Mouse (Mus musculus): Measurements from ENCODE around the gene Ephb2. TPM values are rescaled to one million over a fixed set of nuclear protein-coding genes. Genes with fewer than 3 reads are reported as not detected.

Gene Ephb2
- total RNA-seq, 2 experiments from 2014 or later: 15.2 to 21.4 TPM

DNA sequence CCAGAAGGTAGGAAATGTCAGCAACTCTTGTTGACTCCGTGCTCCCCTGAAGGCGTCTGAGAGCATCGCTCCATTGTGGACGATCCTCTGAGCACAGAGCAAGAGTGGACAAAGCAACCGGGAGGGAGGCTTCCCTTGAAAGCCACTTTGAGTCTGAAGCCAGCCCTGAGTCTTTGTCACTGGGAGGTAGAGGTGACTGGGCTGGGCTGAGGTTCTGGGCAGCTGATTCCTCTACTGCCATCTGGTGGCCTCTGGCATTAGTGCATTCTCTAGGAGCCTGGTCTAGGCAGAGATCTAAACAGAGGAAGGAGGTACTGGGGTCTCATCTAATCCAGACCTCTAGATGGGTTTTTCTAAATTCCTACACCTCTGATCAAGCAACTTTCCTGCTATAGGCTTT lies 5.3 kb upstream of the Ephb2 start:
- intact Hi-C loops (cut with DNase I): loop anchor here (1.0 kb wide), 1 partner anchor 163 kb away; no protein-coding TSS in a partner anchor
- DNase-seq (ENCODE audit: low spot score in 2 of 2): peak; percentile 82 to 88

DNA sequence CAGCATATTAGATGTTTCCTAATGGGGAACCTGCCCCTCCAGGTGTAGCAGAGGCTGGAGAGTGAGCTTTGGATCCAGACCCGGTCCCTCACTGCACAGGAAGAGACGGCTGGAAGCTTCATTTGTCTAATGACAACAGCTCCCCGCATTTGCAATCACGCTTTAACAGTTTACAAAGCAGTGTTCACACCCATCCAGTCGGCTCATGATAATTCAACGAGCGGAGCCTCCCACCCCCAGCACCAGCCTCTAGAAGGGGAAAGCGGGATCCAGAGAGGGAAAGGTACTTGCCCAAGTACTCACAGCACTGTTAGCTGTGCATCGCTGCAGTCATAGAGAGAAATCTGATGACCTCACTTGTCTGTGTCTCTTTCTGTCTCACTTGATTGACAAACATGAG lies 2.7 kb upstream of the Ephb2 start:
- intact Hi-C loops (cut with DNase I): no loop called here
- DNase-seq (ENCODE audit: low spot score in 2 of 2): no peak

DNA sequence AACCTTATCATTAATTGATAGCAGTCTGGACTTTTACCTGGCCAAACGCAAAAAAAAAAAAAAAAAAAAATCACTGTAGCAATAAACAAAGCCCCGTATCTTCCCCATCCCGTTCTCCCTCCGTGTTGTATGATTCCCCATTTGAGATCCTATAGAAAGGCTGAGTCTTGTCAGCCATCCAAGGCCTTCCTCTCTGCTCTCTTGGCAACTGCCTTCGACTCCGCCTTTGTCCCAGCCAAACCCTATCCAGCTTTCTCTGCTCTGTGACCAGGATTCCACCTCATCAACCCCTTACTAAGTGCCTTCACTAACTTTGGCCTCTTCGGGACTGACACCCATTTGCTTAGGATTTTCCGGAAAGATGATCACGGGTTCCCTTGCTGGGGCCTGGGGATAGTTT lies 2.2 kb upstream of the Ephb2 start:
- DNase-seq (ENCODE audit: low spot score in 2 of 2): no peak
- intact Hi-C loops (cut with DNase I): no loop called here

DNA sequence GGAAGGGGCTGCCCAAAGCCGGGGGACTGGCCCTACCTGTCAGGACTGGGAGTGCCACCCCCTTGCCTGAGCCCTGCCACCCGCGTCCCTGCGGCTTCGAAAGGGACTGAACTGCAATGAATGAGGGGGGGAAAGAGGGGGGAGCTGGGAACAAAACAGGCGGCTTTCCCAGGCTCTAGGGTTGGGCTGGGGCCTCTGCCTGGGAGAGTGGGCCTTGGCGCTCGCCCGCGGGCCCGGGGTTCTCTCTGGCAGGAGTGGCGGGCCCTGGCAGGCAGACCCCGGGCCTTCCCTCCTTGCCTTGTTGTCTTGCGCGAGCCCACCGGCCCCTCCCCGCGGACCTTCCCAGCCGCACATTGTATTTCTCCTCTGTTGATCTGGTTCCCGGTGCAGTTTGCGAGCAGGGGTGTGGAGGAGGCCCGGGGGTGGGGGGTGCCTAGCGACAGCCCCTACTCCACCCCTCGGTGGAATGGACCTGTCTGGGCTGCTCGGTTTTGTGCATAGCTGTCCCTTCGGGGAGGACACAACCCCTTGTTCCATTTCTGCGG lies 671 bp upstream of the Ephb2 start:
- intact Hi-C loops (cut with DNase I): loop anchor here (2.0 kb wide), 1 partner anchor 44 kb away; no protein-coding TSS in a partner anchor
- no peak for DNase-seq (ENCODE audit: low spot score in 2 of 2)

DNA sequence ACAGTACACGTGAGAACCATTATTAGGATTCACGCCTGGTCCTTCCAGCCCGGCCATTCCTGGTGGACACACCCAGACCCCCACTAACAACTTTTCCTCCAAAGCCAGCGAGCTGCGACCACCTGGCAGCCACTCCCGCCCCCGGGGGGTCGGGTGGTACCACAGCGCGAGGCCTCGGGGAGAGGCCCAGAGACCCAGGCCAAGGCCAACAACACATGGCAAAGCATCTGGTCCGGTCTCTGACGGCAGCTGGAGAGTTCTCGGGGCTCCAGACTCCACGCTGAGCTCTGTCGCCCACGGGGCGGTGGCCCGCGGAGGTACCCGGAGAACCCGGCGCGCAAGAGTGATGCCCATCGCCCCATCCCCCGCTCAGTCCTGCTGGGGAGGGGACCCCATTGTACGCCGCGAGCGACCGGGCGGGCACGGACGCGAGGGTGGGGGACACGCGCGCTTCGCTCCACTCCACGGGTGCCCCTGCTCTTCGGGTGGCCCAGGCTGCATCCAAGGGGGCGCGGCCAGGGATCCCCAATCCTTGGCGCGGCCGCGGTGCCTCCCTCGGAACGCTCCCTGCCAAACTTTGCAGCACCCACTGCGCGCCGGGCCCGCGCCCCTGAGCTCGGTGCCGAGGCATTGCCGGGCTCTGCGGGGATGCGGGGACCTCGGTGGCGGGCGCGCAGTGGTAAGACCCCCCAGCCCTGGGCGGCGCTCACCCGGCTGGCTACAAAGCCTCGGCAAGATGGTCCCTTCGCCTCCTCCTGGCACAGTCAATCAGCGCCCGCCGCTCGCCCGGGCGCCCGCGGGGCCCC lies 770 bp downstream of the Ephb2 start:
- intact Hi-C loops (cut with DNase I): no loop called here
- peak in 1 of 2 experiments; percentile 37 for DNase-seq (ENCODE audit: low spot score in 2 of 2)

DNA sequence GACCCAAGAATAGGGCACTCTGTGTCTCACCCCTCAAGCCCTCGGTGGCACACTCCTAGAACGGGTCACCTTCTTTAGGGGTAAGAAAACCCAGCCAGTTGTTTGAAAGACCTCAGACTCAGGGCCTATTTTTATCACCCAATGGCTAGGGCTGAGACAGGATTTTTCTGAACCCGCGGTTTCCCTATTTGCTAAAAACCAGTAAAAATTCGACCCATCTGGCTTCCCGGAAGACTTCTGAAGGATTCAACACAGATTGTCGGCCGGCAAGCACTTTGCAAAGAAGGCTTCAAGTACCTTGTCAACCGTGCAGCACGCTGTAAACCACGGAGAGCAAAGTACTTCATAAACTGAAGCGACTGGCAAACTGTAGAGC lies 1.4 kb downstream of the Ephb2 start:
- DNase-seq (ENCODE audit: low spot score in 2 of 2): no peak
- intact Hi-C loops (cut with DNase I): no loop called here

DNA sequence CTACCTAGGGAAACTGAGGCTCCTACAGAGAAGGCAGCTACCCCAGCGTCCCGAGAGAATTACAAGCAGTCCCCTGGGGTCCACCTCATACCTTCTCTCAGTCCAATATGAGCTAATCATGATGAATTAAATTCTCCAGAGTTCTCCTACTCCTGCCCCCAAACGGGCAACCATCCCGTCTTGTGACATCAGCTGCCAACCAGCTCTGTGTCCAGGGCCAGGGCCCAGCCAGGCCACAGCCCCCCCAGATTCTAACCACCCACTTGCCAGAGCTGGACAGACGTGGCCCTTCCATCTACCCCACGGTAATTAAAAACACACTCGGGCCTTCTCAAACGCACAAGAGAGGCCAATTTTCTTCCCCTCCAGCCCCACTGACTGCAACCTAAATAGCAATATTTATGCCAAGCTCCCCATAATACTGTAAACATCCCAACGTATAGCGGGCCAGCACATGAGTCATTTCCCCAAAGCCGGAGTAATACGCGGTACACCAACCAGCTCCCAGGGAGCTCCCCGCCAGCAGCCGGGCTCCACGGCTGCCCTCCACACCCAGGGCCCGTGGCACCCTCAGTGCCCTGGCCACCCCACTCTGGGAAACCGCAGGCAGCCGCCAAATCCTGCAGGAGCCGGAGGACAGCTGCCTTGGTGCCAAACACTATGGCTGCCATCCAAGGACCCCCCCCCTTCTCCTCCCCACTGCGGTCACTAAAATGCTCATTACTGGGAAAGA lies 2.0 kb downstream of the Ephb2 start:
- DNase-seq (ENCODE audit: low spot score in 2 of 2): no peak
- intact Hi-C loops (cut with DNase I): no loop called here

DNA sequence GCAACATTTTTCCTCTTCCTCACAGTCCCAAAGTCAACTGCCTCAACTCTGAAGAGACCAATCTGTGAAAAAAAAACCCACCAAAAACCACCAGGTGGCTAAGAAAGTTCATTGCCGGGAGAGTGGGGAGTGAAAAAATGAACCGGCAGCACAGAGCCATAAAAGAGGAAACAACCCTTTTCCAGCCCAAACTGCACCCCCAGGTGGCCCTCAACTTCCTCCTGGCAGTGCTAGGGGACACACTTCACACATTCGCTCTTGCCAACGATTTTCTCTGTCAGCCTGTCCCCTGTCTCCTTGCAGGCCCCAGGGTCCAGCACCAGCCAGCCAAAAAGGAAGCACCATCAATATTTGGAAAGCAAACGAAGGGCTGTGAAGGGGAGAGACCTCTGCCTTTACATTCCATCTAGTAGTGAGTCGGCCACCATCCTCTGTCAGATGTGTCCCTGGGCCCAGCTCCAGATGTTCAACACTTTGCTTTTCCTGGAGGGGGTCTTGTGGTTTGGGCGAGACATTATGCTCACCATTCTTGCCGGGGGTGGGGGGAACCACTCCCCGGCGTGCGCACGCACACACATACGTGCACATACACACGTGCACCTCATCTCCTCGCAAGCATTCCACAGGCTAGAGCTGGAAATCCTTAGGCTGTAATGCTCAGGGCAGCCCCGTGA lies 3.1 kb downstream of the Ephb2 start:
- DNase-seq (ENCODE audit: low spot score in 2 of 2): no peak
- intact Hi-C loops (cut with DNase I): no loop called here

DNA sequence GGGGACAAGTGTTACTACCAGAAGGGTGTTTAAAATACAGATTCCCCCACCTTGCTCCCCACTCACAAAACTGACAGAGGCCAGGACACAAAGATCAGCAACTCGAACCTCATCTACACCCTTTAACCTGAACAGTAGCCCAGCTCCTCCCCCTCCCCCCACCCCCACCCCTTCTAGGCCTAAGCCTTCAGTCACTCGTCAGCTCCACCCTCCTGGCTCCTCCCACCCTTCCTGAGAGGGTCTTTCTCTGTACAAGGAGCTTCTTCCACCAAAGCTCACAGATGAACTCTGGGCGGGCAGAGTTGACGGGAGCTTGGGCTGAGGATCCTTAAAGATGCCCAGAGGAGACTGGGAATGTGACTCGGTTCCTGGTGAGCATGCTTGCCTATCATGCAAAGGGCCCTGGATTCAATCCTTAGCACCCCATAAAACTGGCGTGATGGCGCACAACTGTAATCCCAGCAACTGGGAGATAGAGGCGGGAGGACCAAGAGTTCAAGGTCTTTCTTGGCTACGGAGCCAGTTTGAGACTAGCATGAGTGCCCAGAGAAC lies 5.4 kb downstream of the Ephb2 start:
- no peak for DNase-seq (ENCODE audit: low spot score in 2 of 2)
- intact Hi-C loops (cut with DNase I): no loop called here

DNA sequence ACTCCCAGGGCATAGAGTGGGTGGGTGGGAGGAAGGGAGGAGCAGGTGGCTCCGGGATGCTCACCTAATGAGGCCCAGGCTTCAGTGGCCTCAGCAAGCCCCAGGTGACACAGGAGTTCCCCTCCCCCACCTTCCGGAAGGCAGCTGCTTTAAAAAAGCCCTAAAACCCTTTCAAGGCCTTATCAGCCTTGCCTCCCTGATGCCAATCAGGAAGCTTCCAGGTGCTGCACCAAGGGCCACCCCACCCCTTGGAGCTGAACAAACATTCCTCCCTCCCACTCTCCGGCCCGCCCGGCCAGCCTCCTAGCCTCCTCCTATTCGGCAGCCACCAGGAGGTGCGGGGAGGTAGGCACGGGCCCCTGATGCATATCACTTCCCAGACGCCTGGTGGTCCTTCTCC lies 6.0 kb downstream of the Ephb2 start:
- no peak for DNase-seq (ENCODE audit: low spot score in 2 of 2)
- intact Hi-C loops (cut with DNase I): no loop called here

DNA sequence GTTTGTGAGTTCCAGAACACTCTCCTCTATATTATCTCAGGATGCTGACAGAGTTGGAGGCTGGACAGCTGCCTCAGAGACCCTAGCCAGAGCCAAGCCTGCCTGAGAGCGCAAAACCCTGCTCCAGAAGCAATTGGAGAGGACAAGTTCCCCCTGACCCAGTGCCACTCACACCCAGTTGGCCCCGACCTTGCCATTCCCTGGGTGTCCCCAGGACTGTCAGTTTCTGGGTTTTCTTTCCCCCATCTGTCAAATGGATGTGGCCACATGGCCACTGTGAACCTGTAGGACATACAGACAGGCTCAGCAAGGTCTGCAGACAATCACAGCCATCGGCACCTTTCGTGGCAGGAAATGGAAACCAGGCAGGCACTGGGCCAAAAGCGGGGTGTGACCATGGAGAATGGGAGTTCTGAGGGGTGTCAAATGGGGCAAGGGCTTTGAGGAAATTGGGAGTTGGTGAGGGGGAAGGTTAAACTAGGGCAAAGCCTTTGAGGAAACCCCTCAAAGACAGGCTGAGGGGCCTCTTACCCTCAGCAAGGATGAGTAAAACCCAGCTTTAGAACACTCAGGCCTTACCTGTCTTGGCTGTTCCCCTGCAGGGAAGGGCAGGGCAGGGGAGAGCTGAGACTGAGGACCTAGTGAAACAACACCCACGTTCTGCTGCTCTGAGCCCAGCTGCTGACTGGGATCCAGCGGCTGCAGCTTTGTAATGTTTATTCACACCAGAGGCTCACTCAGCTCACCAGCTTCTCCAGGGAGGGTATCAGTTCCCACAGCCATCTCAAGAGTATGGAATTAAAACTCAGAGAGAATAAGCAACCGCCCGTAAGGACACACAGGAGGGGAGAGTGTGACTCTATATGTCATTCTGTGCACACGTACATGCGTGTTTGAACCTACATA lies 6.9 kb downstream of the Ephb2 start:
- intact Hi-C loops (cut with DNase I): no loop called here
- peak in 1 of 2 experiments; percentile 51 for DNase-seq (ENCODE audit: low spot score in 2 of 2)

DNA sequence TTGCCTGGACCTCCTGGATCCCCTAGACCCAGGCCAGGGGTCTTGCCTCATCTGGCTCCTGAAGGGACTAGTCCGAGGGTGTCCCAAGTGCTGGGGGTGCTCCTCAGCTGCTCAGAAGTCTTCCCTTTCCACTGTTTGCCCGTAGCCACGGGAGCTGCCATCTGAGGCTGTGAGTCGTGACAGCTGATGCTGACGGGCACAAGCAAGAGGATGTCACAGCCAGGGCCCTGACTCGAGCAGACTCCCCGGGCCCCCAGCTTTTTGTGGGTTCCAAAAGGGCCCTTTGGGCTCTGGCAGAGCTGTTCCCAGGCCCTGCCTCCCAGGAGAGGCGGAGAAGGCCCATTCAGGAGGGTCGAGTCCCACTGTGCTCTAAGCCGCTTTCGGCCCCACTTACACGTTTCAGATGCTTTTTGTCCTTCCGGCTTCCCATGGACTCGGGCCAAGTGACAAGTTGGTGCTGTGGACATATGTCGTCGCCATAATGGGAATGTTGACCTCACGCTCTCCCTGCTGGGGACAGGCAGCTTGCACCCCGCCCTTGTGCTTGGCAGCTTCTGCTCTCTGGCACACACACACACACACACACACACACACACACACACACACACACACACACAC lies 10.7 kb downstream of the Ephb2 start:
- no peak for DNase-seq (ENCODE audit: low spot score in 2 of 2)
- intact Hi-C loops (cut with DNase I): no loop called here

DNA sequence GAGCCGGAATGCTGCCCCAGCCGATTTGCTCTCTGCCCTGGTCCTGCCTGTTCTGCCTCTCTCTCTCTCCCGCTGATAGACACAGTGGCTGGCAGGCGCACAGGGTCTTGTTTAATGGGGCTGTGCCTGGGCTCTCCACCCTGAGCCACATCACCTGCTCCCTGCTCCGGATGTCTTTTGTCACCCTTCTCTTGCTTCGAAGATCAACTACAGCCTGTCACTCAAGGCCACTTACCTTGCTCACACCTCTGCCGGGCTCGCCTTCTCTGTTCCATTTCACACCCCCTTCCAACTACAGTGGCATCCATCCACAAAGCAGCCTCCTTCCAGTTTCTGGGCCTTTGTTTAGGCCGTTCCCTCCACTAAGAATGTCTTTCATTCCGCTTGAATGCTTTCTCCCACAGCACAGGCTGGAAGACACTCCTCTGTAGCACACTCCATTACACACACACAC lies 15.7 kb downstream of the Ephb2 start:
- DNase-seq (ENCODE audit: low spot score in 2 of 2): no peak
- intact Hi-C loops (cut with DNase I): no loop called here

DNA sequence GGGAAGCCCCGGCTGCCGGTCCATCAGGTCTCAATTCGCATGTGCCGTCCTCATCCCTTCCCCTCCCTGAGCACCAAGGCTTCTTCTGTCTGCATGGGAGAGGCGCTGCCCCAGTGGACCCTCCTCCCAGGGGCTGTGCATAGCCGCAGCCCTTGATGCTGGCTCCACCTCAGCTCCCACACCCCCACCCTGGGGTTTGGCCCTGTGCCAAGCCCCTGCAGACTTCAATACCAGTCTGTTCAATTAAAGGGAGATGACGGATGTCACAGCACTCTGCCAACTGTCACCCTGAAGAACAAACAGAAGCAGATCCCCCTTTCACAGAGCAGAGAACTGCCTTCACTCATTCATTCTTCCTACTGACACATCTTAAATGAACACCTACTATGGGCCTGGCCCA lies 19.1 kb downstream of the Ephb2 start:
- DNase-seq (ENCODE audit: low spot score in 2 of 2): no peak
- intact Hi-C loops (cut with DNase I): no loop called here

DNA sequence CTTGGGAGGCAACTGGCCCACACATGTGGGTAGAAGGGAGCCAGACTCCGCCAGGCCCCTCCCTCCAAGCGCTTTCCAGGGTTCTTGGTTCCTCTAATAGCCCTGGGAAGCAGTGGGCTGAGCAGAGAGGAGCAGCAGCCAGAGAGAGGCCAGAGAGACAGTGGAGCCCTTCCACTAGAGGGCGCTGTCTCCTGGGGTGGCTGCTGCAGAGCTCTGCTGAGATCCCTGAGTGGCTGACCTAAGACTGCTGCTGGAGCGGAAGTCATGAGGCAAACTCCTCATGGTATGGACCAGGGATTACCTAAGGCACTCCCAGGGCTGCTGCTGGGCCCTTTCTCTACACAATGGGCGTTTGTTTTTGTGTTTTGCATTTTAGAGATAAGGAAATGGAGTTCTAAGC lies 20.4 kb downstream of the Ephb2 start:
- no peak for DNase-seq (ENCODE audit: low spot score in 2 of 2)
- intact Hi-C loops (cut with DNase I): no loop called here

DNA sequence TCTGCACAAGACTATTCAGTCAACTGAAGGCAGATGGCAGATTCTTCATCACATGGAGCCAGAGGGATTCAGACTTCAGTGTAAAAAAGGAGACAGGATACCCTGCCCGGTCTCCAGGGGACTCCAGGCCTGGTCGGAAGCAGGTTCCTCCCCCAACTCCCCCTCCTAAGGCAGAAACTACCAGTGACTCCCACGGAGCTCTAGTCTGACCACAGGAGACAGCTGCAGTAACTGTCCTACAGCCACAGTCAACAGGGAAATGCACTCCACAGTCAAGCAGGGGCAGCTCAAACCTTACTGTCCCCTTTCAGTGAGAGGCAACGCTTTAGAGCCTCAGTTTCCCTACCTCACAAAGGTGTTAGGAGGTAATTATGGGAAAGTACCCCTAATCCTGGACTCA lies 23.2 kb downstream of the Ephb2 start:
- DNase-seq (ENCODE audit: low spot score in 2 of 2): no peak
- intact Hi-C loops (cut with DNase I): no loop called here

DNA sequence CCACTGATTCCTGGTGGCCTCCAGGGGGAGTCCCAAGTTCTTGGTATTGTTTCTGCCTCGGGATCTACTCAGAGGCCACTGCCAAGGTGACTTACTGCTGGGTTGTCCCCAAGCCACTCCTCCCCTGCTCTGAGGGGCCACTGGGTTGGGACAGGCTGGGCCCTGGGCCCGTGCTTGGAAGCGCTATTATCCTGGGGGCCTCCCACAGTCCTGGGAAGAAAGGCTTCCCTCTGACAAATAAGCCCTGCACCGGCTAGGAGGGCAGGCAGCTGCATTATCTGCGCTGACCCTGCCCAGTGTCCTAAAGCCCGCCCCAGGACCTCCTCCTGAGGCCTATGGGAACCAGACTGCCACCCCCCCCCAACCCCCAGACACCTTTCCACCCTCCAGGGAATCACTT lies 24.2 kb downstream of the Ephb2 start:
- no peak for DNase-seq (ENCODE audit: low spot score in 2 of 2)
- intact Hi-C loops (cut with DNase I): no loop called here

DNA sequence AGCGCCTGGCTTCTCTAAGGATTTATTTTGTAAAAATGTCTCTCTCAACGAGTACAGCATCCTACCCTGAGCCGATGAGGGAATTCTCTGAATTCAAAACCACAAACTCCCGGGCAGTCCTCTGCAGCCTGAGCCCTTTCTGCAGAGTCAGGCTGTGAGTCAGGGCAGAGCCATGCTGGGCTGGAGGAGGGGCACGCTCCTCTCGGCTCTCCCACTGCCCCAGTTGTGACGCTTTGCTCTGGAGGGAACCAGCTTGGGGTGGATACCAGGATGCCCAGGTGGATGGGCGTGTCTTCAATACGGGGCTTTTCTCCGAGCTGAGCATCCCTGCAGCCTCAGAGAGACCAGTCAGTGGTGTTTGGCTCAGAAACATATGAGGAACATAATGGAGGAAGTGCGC lies 27.3 kb downstream of the Ephb2 start:
- DNase-seq (ENCODE audit: low spot score in 2 of 2): no peak
- intact Hi-C loops (cut with DNase I): no loop called here

All from left cerebral cortex, postnatal 25 days (tissue).